Mouse (Mus musculus): ENCODE data around the gene Tfpi2.

The Tfpi2 gene

GRCm38 (mm10) chr6:3988750-3989149, at the start of gene Tfpi2:
Gene Tfpi2 (minus strand): TSS chr6:3988919.
- DNase-seq (ENCODE audit: low spot score in 2 of 2): no peak

GRCm38 (mm10) chr6:4030956-4031355, 42.2 kb upstream of the Tfpi2 start:
- no peak for DNase-seq (ENCODE audit: low spot score in 2 of 2)

GRCm38 (mm10) chr6:4026367-4026766, 37.6 kb upstream of the Tfpi2 start:
- DNase-seq (ENCODE audit: low spot score in 2 of 2): no peak

- no peak for DNase-seq (ENCODE audit: low spot score in 2 of 2)
These were observed 33.9 kb upstream of the Tfpi2 start for GRCm38 (mm10) chr6:4022645-4023044.

- DNase-seq (ENCODE audit: low spot score in 2 of 2): no peak
These were observed 20.8 kb upstream of the Tfpi2 start for GRCm38 (mm10) chr6:4009548-4009947.

GRCm38 (mm10) chr6:4008501-4009040, 19.9 kb upstream of the Tfpi2 start:
- DNase-seq (ENCODE audit: low spot score in 2 of 2): no peak

- DNase-seq (ENCODE audit: low spot score in 2 of 2): no peak
These were observed 16.1 kb upstream of the Tfpi2 start for GRCm38 (mm10) chr6:4004808-4005207.

GRCm38 (mm10) chr6:4003890-4004306, 15.2 kb upstream of the Tfpi2 start, which contains the start of gene Gng11:
Gene Gng11 (plus strand): TSS chr6:4003904.
- DNase-seq (ENCODE audit: low spot score in 2 of 2): peak; percentile 5 to 12

GRCm38 (mm10) chr6:4003445-4003844, 14.7 kb upstream of the Tfpi2 start:
- DNase-seq (ENCODE audit: low spot score in 2 of 2): no peak

- DNase-seq (ENCODE audit: low spot score in 2 of 2): no peak
These were observed 12.0 kb upstream of the Tfpi2 start for GRCm38 (mm10) chr6:4000716-4001115.

- no peak for DNase-seq (ENCODE audit: low spot score in 2 of 2)
These were observed 10.6 kb upstream of the Tfpi2 start for GRCm38 (mm10) chr6:3999296-3999695.

- DNase-seq (ENCODE audit: low spot score in 2 of 2): no peak
These were observed 9.4 kb upstream of the Tfpi2 start for GRCm38 (mm10) chr6:3998089-3998488.

- no peak for DNase-seq (ENCODE audit: low spot score in 2 of 2)
These were observed 4.8 kb upstream of the Tfpi2 start, which contains the start of gene Gngt1 for GRCm38 (mm10) chr6:3993492-3993891. Gene Gngt1 (plus strand): TSS chr6:3993792.

GRCm38 (mm10) chr6:3982661-3983284, 5.9 kb downstream of the Tfpi2 start:
- no peak for DNase-seq (ENCODE audit: low spot score in 2 of 2)

- no peak for DNase-seq (ENCODE audit: low spot score in 2 of 2)
These were observed 15.0 kb downstream of the Tfpi2 start for GRCm38 (mm10) chr6:3973679-3974078.

GRCm38 (mm10) chr6:3967676-3968626, 20.8 kb downstream of the Tfpi2 start:
- no peak for DNase-seq (ENCODE audit: low spot score in 2 of 2)

- no peak for DNase-seq (ENCODE audit: low spot score in 2 of 2)
These were observed 33.8 kb downstream of the Tfpi2 start for GRCm38 (mm10) chr6:3954969-3955368.

- DNase-seq (ENCODE audit: low spot score in 2 of 2): no peak
These were observed 52.5 kb downstream of the Tfpi2 start for GRCm38 (mm10) chr6:3936140-3936714.

GRCm38 (mm10) chr6:3935606-3936005, 53.1 kb downstream of the Tfpi2 start:
- DNase-seq (ENCODE audit: low spot score in 2 of 2): no peak

- no peak for DNase-seq (ENCODE audit: low spot score in 2 of 2)
These were observed 53.7 kb downstream of the Tfpi2 start for GRCm38 (mm10) chr6:3935048-3935447.

GRCm38 (mm10) chr6:3926140-3926539, 62.6 kb downstream of the Tfpi2 start:
- DNase-seq (ENCODE audit: low spot score in 2 of 2): no peak

GRCm38 (mm10) chr6:3922870-3923269, 65.8 kb downstream of the Tfpi2 start:
- peak; percentile 8 to 9 for DNase-seq (ENCODE audit: low spot score in 2 of 2)
